Mouse (Mus musculus) ES-E14 (cell line): ENCODE measurements at regions not wholly inside any gene's neighbourhood (a gene's known extent, or its start where the extent isn't known, plus 50 kb on each side); places are given as distances from the start of the nearest gene placed in this dataset.
"Not testable (repeated sequence)": the region's sequence is repeated elsewhere in the genome, so short reads cannot be mapped to it uniquely, and the experiment has no call there.

ENCODE experiments used
- DNase-seq: peaks from one replicate; pipeline ENCODE4 v3.0.0-alpha.2; 2013; ENCODE audit warnings: low read depth, low spot score
- H3K27ac ChIP-seq: 2 replicates; pipeline ENCODE4 v1.5.1; 2012; ENCODE audit warnings: low read depth, mild to moderate bottlenecking, low read length, moderate library complexity, mixed read lengths; ENCODE audit not compliant: poor library complexity, insufficient read depth, severe bottlenecking
- H3K36me3 ChIP-seq: 2 replicates; pipeline ENCODE4 v1.6.1; 2012; ENCODE audit warnings: mild to moderate bottlenecking, low read length, moderate library complexity, mixed read lengths; ENCODE audit not compliant: control insufficient read depth, poor library complexity, insufficient read depth, severe bottlenecking
- H3K4me1 ChIP-seq, 2 experiments: fragments of 150-350 bp in 1 of 2; sonication (generic) in 1 of 2; 2 replicates each; pipeline ENCODE4 v1.6.1; 2012; ENCODE audit warnings: low read length in 2 of 2, mild to moderate bottlenecking in 1 of 2, mixed read lengths in 1 of 2; ENCODE audit not compliant: control insufficient read depth in 2 of 2, insufficient read depth in 2 of 2, poor library complexity in 1 of 2
- H3K4me3 ChIP-seq, 2 experiments: fragments of 150-350 bp in 1 of 2; sonication (generic) in 1 of 2; 2 replicates each; pipeline ENCODE4 v1.5.1; 2012; ENCODE audit warnings: low read length in 2 of 2, low read depth in 1 of 2, mild to moderate bottlenecking in 1 of 2, mixed read lengths in 1 of 2; ENCODE audit not compliant: insufficient read depth in 1 of 2, poor library complexity in 1 of 2, severe bottlenecking in 1 of 2
- H3K9ac ChIP-seq: 2 replicates; pipeline ENCODE4 v1.6.1; 2012; ENCODE audit warnings: low read depth, mild to moderate bottlenecking, low read length, mixed read lengths; ENCODE audit not compliant: poor library complexity, insufficient read depth, severe bottlenecking
- H3K9me3 ChIP-seq: fragments of 150-350 bp; sonication (generic); 2 replicates; pipeline ENCODE4 v1.6.1; 2012; ENCODE audit warnings: low read depth, mild to moderate bottlenecking, low read length; ENCODE audit not compliant: control insufficient read depth, insufficient read depth
- CHD2 ChIP-seq: IDR thresholded peaks from 2 replicates; pipeline ENCODE4 v1.6.1; 2014; ENCODE audit warnings: mild to moderate bottlenecking, low read depth, low read length, inconsistent platforms
- HCFC1 ChIP-seq: IDR thresholded peaks from 2 replicates; pipeline ENCODE4 v1.6.1; 2012; ENCODE audit warnings: low read length, inconsistent platforms, borderline replicate concordance; ENCODE audit not compliant: insufficient read depth
- MAFK ChIP-seq: IDR thresholded peaks from 2 replicates; pipeline ENCODE4 v1.6.1; 2014; ENCODE audit warnings: mild to moderate bottlenecking, low read depth, low read length, inconsistent platforms; ENCODE audit not compliant: insufficient read depth
- ZC3H11A ChIP-seq: IDR thresholded peaks from 2 replicates; pipeline ENCODE4 v1.6.1; 2012; ENCODE audit warnings: low read depth, mild to moderate bottlenecking, inconsistent platforms, low read length, borderline replicate concordance
- ZNF384 ChIP-seq: IDR thresholded peaks from 2 replicates; pipeline ENCODE4 v1.6.1; 2012; ENCODE audit warnings: low read depth, low read length, inconsistent platforms
- in situ Hi-C, 2 experiments: fragments of 600-800 bp; cut with MboI; formaldehyde crosslinking; loops; one replicate each; pipeline ENCODE4 v1.15.1; 2025; ENCODE audit warnings: low sequenced_read_pairs in 2 of 2, inconsistent platforms in 1 of 2; ENCODE audit not compliant: unreplicated experiment in 2 of 2

GRCm38 (mm10) chr10:6562516-6562915 lies 195.8 kb upstream of the Oprm1 start:
- in situ Hi-C loops = no loop called here
- H3K27ac ChIP-seq = no peak overlapping the region

GRCm38 (mm10) chr10:6578616-6579015 lies 179.7 kb upstream of the Oprm1 start:
- DNase-seq = no peak
- H3K36me3 ChIP-seq = no peaks in the 10 kb centered on the region

More at GRCm38 (mm10) chr10:6562516-6562915, 195.8 kb upstream of the Oprm1 start:
- Histone ChIP-seq H3K36me3 (no peaks in the 10 kb centered on the region), H3K9ac (no peak overlapping the region), H3K4me1 (no peaks in the 10 kb centered on the region), H3K4me3 (no peak overlapping the region), H3K9me3 (peaks cover 3% of the 10 kb centered on the region; the same call in 1 of the 2 replicates)
- no peak for DNase-seq
- no peak for TF ChIP-seq ZC3H11A
- no peak for TF ChIP-seq HCFC1
- TF ChIP-seq ZNF384 = no peak
- TF ChIP-seq MAFK = no peak
- TF ChIP-seq CHD2 = no peak

GRCm38 (mm10) chr10:6585821-6586220 lies 172.5 kb upstream of the Oprm1 start:
- not testable (repeated sequence) for H3K4me3 ChIP-seq, H3K36me3 ChIP-seq, H3K9me3 ChIP-seq

More at GRCm38 (mm10) chr10:6578616-6579015, 179.7 kb upstream of the Oprm1 start:
- H3K4me1 ChIP-seq = no peaks in the 10 kb centered on the region
- no peak overlapping the region for H3K9ac ChIP-seq
- peaks cover 2% of the 10 kb centered on the region; the same call in 1 of the 2 replicates for H3K9me3 ChIP-seq
- in situ Hi-C loops = no loop called here
- no peak overlapping the region for H3K4me3 ChIP-seq
- TF ChIP-seq MAFK (no peak), ZNF384 (no peak), ZC3H11A (no peak), CHD2 (no peak), HCFC1 (no peak)
- H3K27ac ChIP-seq = no peak overlapping the region

GRCm38 (mm10) chr10:6590211-6590610 lies 168.1 kb upstream of the Oprm1 start:
- no peak for DNase-seq
- no peaks in the 10 kb centered on the region for H3K4me1 ChIP-seq
- H3K36me3 ChIP-seq = no peaks in the 10 kb centered on the region
- H3K27ac ChIP-seq = no peak overlapping the region
- no peak for TF ChIP-seq ZC3H11A
- TF ChIP-seq MAFK = no peak
- TF ChIP-seq HCFC1 = no peak
- TF ChIP-seq ZNF384 = no peak
- no peak for TF ChIP-seq CHD2
- no peaks in the 10 kb centered on the region for H3K9me3 ChIP-seq
- no peak overlapping the region for H3K9ac ChIP-seq
- no peak overlapping the region for H3K4me3 ChIP-seq
- in situ Hi-C loops = no loop called here

More at GRCm38 (mm10) chr10:6585821-6586220, 172.5 kb upstream of the Oprm1 start:
- H3K4me1 ChIP-seq, H3K9ac ChIP-seq, DNase-seq, H3K27ac ChIP-seq, in situ Hi-C loops: not testable (repeated sequence)

GRCm38 (mm10) chr10:6597256-6597655 lies 161.1 kb upstream of the Oprm1 start:
- no peak for TF ChIP-seq HCFC1
- Histone ChIP-seq H3K27ac (no peak overlapping the region), H3K9me3 (no peaks in the 10 kb centered on the region), H3K9ac (no peak overlapping the region), H3K4me3 (no peak overlapping the region), H3K4me1 (no peaks in the 10 kb centered on the region), H3K36me3 (no peaks in the 10 kb centered on the region)
- in situ Hi-C loops = no loop called here
- no peak for DNase-seq

GRCm38 (mm10) chr10:6598586-6598985 lies 159.7 kb upstream of the Oprm1 start:
- in situ Hi-C loops, H3K4me3 ChIP-seq, H3K27ac ChIP-seq, H3K36me3 ChIP-seq, H3K9me3 ChIP-seq, DNase-seq, H3K9ac ChIP-seq, H3K4me1 ChIP-seq: not testable (repeated sequence)
